Mouse (Mus musculus) spleen, adult 2 months (tissue): ENCODE results near the gene Gas2.

Experiments used
- CTCF ChIP-seq: fragments of 200-500 bp; IDR thresholded peaks from 2 replicates; pipeline ENCODE4 v1.5.1; 2011; ENCODE audit warnings: mild to moderate bottlenecking, inconsistent platforms; ENCODE audit not compliant: insufficient read depth, insufficient read length, insufficient replicate concordance; ENCODE audit errors: extremely low read depth
- POLR2A ChIP-seq: fragments of 200-500 bp; IDR thresholded peaks from 2 replicates; pipeline ENCODE4 v1.6.1; 2011; ENCODE audit warnings: low read depth, low read length, inconsistent platforms

DNA sequence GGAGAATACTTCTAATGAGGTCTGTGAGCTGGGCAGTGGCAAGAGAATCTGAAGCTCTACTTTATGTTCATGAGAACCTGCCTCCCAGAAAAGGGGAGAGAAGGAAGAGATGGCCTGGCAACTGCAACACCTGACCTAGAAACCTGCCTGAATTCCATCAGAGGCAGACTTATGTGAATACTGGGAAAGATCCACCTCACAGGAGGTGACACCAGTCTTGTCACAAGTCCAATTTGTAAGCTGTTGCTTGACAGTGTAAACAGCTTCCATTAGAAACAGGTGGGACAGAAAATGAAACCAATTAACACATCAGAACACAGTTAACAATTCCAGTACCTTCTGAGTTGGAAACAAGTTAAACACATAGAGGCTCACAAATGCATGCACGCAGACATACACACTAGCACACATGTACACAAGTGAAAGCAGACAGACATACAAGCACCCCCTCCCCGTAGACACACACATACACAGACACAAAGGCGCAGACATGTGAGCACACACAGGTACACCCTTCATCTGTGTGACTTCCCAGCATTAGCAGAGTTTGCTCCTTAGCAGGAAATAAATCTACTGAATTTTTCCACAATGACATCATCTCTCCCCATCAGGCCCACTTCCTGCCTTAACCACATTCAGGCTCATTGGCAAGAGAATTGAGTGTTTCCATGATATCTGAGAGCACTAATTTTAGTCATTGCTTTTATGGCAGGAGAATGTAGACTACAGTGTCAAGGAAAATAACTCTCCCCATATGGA, 51.7 kb downstream of the Gas2 start:
- no peak for TF ChIP-seq CTCF
- no peak for TF ChIP-seq POLR2A
